Mouse (Mus musculus) forebrain, embryonic 14.5 days (tissue): ENCODE measurements at regions not wholly inside any gene's neighbourhood (a gene's known extent, or its start where the extent isn't known, plus 50 kb on each side); places are given as distances from the start of the nearest gene placed in this dataset.

ENCODE experiments used
- ATAC-seq: fragments of 200-750 bp; cut with Nextera tagmentation; 2 replicates; pipeline ENCODE4 v1.8.0; 2017; ENCODE audit warnings: mild to moderate bottlenecking, moderate library complexity
- DNase-seq: peaks from one replicate; pipeline ENCODE4 v3.0.0-alpha.2; 2015; ENCODE audit warnings: low spot score
- H3K27ac ChIP-seq: fragments of 300-500 bp; sonication (generic); 2 replicates; pipeline ENCODE4 v1.5.1; 2014; ENCODE audit warnings: low read depth, mild to moderate bottlenecking, control low read depth, low read length, moderate library complexity
- H3K27me3 ChIP-seq: fragments of 300-500 bp; sonication (generic); replicated peaks from 2 replicates; pipeline ENCODE4 v1.6.1; 2014; ENCODE audit warnings: low read length, control low read depth, mixed read lengths; ENCODE audit not compliant: control insufficient read depth, insufficient read depth
- H3K36me3 ChIP-seq: fragments of 300-500 bp; sonication (generic); 2 replicates; pipeline ENCODE4 v1.6.1; 2014; ENCODE audit warnings: low read length, control low read depth; ENCODE audit not compliant: control insufficient read depth, insufficient read depth
- H3K4me1 ChIP-seq: fragments of 300-500 bp; sonication (generic); 2 replicates; pipeline ENCODE4 v1.6.1; 2014; ENCODE audit warnings: antibody characterized with exemption, low read length, control low read depth; ENCODE audit not compliant: control insufficient read depth, insufficient read depth
- H3K4me2 ChIP-seq: fragments of 300-500 bp; sonication (generic); 2 replicates; pipeline ENCODE4 v1.6.1; 2014; ENCODE audit warnings: mild to moderate bottlenecking, control low read depth, low read length
- H3K4me3 ChIP-seq: fragments of 300-500 bp; sonication (generic); 2 replicates; pipeline ENCODE4 v1.5.1; 2014; ENCODE audit warnings: low read depth, low read length, control low read depth
- H3K9ac ChIP-seq: fragments of 300-500 bp; sonication (generic); 2 replicates; pipeline ENCODE4 v1.6.1; 2014; ENCODE audit warnings: mild to moderate bottlenecking, low read length, control low read depth, moderate library complexity
- H3K9me3 ChIP-seq: fragments of 300-500 bp; sonication (generic); replicated peaks from 2 replicates; pipeline ENCODE4 v1.6.1; 2016; ENCODE audit warnings: low read length, control low read depth, mixed read lengths; ENCODE audit not compliant: control insufficient read depth
- WGBS: fragments of 180-500 bp; shearing (Covaris S2); extraction: QIAGEN DNeasy Blood & Tissue Kit; methylation state at CpG from one replicate; pipeline ENCODE4 v1.1.7; 2014; 5-methylcytosine and 5-hydroxymethylcytosine counted together

- Histone ChIP-seq H3K9ac (no peak overlapping the region), H3K4me3 (no peak overlapping the region)
Measured at GRCm38 (mm10) chr12:110373408-110374065, 73.4 kb upstream of the Ppp2r5c start.

GRCm38 (mm10) chr12:110375139-110375538, 71.8 kb upstream of the Ppp2r5c start:
- 5% methylated on average over 15 of the region's 15 CpGs for WGBS
- DNase-seq: peak; percentile 57
- no peak overlapping the region for H3K4me2 ChIP-seq
- H3K27me3 ChIP-seq: no peaks in the 10 kb centered on the region
- no peak overlapping the region for H3K9ac ChIP-seq
- no peak for ATAC-seq
- H3K9me3 ChIP-seq: no peaks in the 10 kb centered on the region
- no peak overlapping the region for H3K27ac ChIP-seq
- no peaks in the 10 kb centered on the region for H3K36me3 ChIP-seq
- no peaks in the 10 kb centered on the region for H3K4me1 ChIP-seq
- no peak overlapping the region for H3K4me3 ChIP-seq

More at GRCm38 (mm10) chr12:110373408-110374065, 73.4 kb upstream of the Ppp2r5c start:
- peak; percentile 90 for ATAC-seq
- Histone ChIP-seq H3K4me1 (no peaks in the 10 kb centered on the region), H3K9me3 (no peaks in the 10 kb centered on the region), H3K4me2 (peak overlapping the region; percentile 34; the same call in 1 of the 2 replicates), H3K36me3 (no peaks in the 10 kb centered on the region), H3K27me3 (no peaks in the 10 kb centered on the region), H3K27ac (no peak overlapping the region)
- peak; percentile 85 for DNase-seq
- WGBS: 4% methylated on average over 27 of the region's 27 CpGs

GRCm38 (mm10) chr12:110376062-110376837, 70.7 kb upstream of the Ppp2r5c start:
- H3K4me3 ChIP-seq: no peak overlapping the region
- H3K9me3 ChIP-seq: no peaks in the 10 kb centered on the region
- H3K4me2 ChIP-seq: no peak overlapping the region
- no peaks in the 10 kb centered on the region for H3K36me3 ChIP-seq
- no peak for ATAC-seq
- WGBS: 27% methylated on average over 7 of the region's 7 CpGs
- no peak overlapping the region for H3K9ac ChIP-seq
- DNase-seq: peak; percentile 34
- no peaks in the 10 kb centered on the region for H3K4me1 ChIP-seq
- H3K27me3 ChIP-seq: no peaks in the 10 kb centered on the region
- no peak overlapping the region for H3K27ac ChIP-seq

GRCm38 (mm10) chr12:110376838-110377150, 70.1 kb upstream of the Ppp2r5c start:
- DNase-seq (no peak), ATAC-seq (no peak)
- H3K4me1 ChIP-seq: no peaks in the 10 kb centered on the region
- no peak overlapping the region for H3K9ac ChIP-seq
- WGBS: 66% methylated on average over 4 of the region's 4 CpGs
- H3K9me3 ChIP-seq: no peaks in the 10 kb centered on the region
- H3K36me3 ChIP-seq: no peaks in the 10 kb centered on the region
- H3K27ac ChIP-seq: no peak overlapping the region
- H3K4me3 ChIP-seq: no peak overlapping the region
- no peaks in the 10 kb centered on the region for H3K27me3 ChIP-seq
- H3K4me2 ChIP-seq: no peak overlapping the region

- WGBS: 46% methylated on average over 6 of the region's 6 CpGs
- no peak for DNase-seq
- no peak overlapping the region for H3K4me3 ChIP-seq
- no peak overlapping the region for H3K4me2 ChIP-seq
- no peaks in the 10 kb centered on the region for H3K27me3 ChIP-seq
- no peak overlapping the region for H3K27ac ChIP-seq
- no peak overlapping the region for H3K9ac ChIP-seq
- no peaks in the 10 kb centered on the region for H3K9me3 ChIP-seq
- H3K4me1 ChIP-seq: no peaks in the 10 kb centered on the region
- no peak for ATAC-seq
- H3K36me3 ChIP-seq: no peaks in the 10 kb centered on the region
Measured at GRCm38 (mm10) chr12:110377306-110377705, 69.6 kb upstream of the Ppp2r5c start.

GRCm38 (mm10) chr12:110377734-110378133, 69.2 kb upstream of the Ppp2r5c start:
- no peak overlapping the region for H3K9ac ChIP-seq
- H3K4me2 ChIP-seq: no peak overlapping the region
- H3K27ac ChIP-seq: no peak overlapping the region
- H3K27me3 ChIP-seq: no peaks in the 10 kb centered on the region
- ATAC-seq: no peak
- H3K4me3 ChIP-seq: no peak overlapping the region
- H3K4me1 ChIP-seq: no peaks in the 10 kb centered on the region
- no peaks in the 10 kb centered on the region for H3K36me3 ChIP-seq
- DNase-seq: no peak
- no peaks in the 10 kb centered on the region for H3K9me3 ChIP-seq
- 58% methylated on average over 10 of the region's 10 CpGs for WGBS

GRCm38 (mm10) chr12:110378302-110378701, 68.6 kb upstream of the Ppp2r5c start:
- no peak for ATAC-seq
- H3K4me3 ChIP-seq: no peak overlapping the region
- 66% methylated on average over 5 of the region's 5 CpGs for WGBS

GRCm38 (mm10) chr12:110379721-110380120, 67.2 kb upstream of the Ppp2r5c start:
- Histone ChIP-seq H3K4me2 (no peak overlapping the region), H3K36me3 (no peaks in the 10 kb centered on the region), H3K9me3 (no peaks in the 10 kb centered on the region), H3K9ac (no peak overlapping the region), H3K4me3 (no peak overlapping the region), H3K4me1 (no peaks in the 10 kb centered on the region), H3K27ac (no peak overlapping the region), H3K27me3 (no peaks in the 10 kb centered on the region)
- DNase-seq (peak; percentile 28), ATAC-seq (no peak)
- 41% methylated on average over 12 of the region's 12 CpGs for WGBS

More at GRCm38 (mm10) chr12:110378302-110378701, 68.6 kb upstream of the Ppp2r5c start:
- H3K36me3 ChIP-seq: no peaks in the 10 kb centered on the region
- no peaks in the 10 kb centered on the region for H3K9me3 ChIP-seq
- H3K27me3 ChIP-seq: no peaks in the 10 kb centered on the region
- no peak for DNase-seq
- H3K4me2 ChIP-seq: no peak overlapping the region
- H3K4me1 ChIP-seq: no peaks in the 10 kb centered on the region
- H3K9ac ChIP-seq: no peak overlapping the region
- no peak overlapping the region for H3K27ac ChIP-seq
